Mouse (Mus musculus): ENCODE results near the gene Arhgap10. TPM values are rescaled to one million over a fixed set of nuclear protein-coding genes. Genes with fewer than 3 reads are reported as not detected.
A peak's percentile ranks its signal among the peaks of the same experiment; 100 is the strongest.

Arhgap10 gene
- polyA plus RNA-seq, 1 experiment from 2014 or later = 19.7 TPM

DNA sequence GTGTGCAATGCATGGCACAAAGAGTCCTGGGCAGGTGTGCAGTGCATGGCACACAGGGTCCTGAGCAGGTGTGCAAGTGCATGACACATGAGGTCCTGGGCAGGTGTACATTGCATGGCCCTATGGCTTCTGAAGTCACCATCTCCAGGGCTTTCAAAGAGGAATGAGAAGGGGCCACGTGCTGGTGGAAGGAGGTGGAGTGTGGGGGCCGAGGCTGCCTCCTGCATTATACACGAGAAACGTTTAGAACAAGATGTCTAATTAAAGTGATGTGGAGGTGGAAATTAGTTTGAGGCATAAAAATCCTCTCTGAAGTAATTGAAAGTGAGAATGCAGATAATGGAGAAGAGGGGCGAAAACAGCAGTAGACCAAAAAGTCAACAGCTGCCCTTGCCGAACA lies 93.9 kb downstream of the Arhgap10 start:
- peaks cover 8% of the 10 kb centered on the region; the same call in 1 of the 2 replicates for H3K36me3 ChIP-seq (ENCODE audit: control insufficient read depth, insufficient read depth)
- no peak overlapping the region for H3K27ac ChIP-seq (ENCODE audit: low read depth, low read length)
- 76% methylated on average over 5 of the region's 6 CpGs for WGBS
- H3K9me3 ChIP-seq (ENCODE audit: control insufficient read depth) = no peaks in the 10 kb centered on the region
- no peak overlapping the region for H3K4me2 ChIP-seq (replicated peaks; ENCODE audit: low read depth)
- H3K4me3 ChIP-seq (ENCODE audit: low read depth, low read length) = no peak overlapping the region
- TF ChIP-seq CTCF (IDR thresholded peaks at IDR 0.05; ENCODE audit: low read depth) = no peak
- H3K27me3 ChIP-seq (replicated peaks; ENCODE audit: control insufficient read depth, insufficient read depth, low read length) = no peaks in the 10 kb centered on the region
- H3K4me1 ChIP-seq (replicated peaks; ENCODE audit: control insufficient read depth, insufficient read depth, low read length) = no peaks in the 10 kb centered on the region
- 0 out of 2 replicates have a peak, but pooled peaks have one; percentile 27 for ATAC-seq
- no peak overlapping the region for H3K9ac ChIP-seq (ENCODE audit: low read depth, low read length)

DNA sequence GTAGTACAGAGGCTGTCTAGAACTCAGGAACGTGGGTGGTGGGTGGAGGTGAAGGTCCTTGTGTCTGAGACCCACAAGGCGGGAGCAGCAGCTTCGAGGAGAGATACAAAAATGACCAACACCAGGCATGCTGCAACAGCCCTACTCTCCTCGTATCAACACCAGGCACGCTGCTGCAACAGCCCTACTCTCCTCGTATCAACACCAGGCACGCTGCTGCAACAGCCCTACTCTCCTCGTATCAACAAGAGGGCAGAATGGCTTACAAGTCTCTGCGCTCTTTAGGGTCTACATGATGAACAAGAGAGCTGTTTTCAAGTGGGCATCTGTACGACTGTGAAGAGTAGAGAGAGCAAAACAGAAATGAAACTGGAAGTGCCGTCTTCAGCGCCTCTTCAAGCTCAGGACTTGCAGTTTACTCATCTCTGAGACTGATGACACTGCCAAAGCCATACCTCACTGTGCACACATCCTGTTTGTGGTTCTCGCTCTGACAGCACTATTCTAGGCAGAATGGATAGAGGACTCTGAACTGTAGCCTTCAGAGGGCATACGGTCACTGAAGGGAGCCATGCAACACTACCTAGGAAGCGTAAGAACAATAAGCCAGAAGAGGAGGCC lies 95.0 kb downstream of the Arhgap10 start:
- Histone ChIP-seq H3K9ac (ENCODE audit: low read depth, low read length) (no peak overlapping the region), H3K36me3 (ENCODE audit: control insufficient read depth, insufficient read depth) (peaks cover 8% of the 10 kb centered on the region; the same call in 1 of the 2 replicates), H3K4me1 (replicated peaks; ENCODE audit: control insufficient read depth, insufficient read depth, low read length) (no peaks in the 10 kb centered on the region), H3K4me2 (replicated peaks; ENCODE audit: low read depth) (0 out of 2 replicates have a peak overlapping the region, but pooled peaks have one; percentile 27), H3K4me3 (ENCODE audit: low read depth, low read length) (no peak overlapping the region), H3K27ac (ENCODE audit: low read depth, low read length) (no peak overlapping the region), H3K9me3 (ENCODE audit: control insufficient read depth) (no peaks in the 10 kb centered on the region), H3K27me3 (replicated peaks; ENCODE audit: control insufficient read depth, insufficient read depth, low read length) (no peaks in the 10 kb centered on the region)
- ATAC-seq = peak; percentile 48; the same call in 1 of the 2 replicates
- no peak for TF ChIP-seq CTCF (IDR thresholded peaks at IDR 0.05; ENCODE audit: low read depth)
- 61% methylated on average over 15 of the region's 15 CpGs for WGBS

DNA sequence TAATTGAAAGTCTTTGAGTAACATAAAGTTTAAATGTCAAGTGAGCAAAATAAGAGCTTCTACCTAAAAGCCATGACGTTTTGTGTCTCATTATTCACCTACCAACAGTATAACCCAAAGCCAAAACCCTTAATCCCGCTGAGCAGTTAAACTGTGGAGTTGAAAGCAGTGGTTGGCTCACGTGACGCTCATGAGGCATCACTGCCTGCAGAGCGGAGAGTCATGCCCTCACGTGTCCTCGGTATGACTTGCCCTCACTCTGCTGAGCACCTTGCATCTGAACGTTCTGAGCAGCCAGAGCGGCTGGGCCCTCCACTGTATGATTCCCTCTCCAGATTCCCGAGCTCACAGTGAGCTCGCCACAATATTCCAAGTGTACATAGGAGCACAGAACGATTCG lies 96.2 kb downstream of the Arhgap10 start:
- no peak overlapping the region for H3K4me3 ChIP-seq (ENCODE audit: low read depth, low read length)
- no peak overlapping the region for H3K4me2 ChIP-seq (replicated peaks; ENCODE audit: low read depth)
- no peak overlapping the region for H3K27ac ChIP-seq (ENCODE audit: low read depth, low read length)
- no peaks in the 10 kb centered on the region for H3K9me3 ChIP-seq (ENCODE audit: control insufficient read depth)
- no peak for TF ChIP-seq CTCF (IDR thresholded peaks at IDR 0.05; ENCODE audit: low read depth)
- WGBS = 87% methylated on average over 13 of the region's 13 CpGs
- H3K36me3 ChIP-seq (ENCODE audit: control insufficient read depth, insufficient read depth) = peaks cover 8% of the 10 kb centered on the region; the same call in 1 of the 2 replicates
- H3K27me3 ChIP-seq (replicated peaks; ENCODE audit: control insufficient read depth, insufficient read depth, low read length) = no peaks in the 10 kb centered on the region
- H3K9ac ChIP-seq (ENCODE audit: low read depth, low read length) = no peak overlapping the region
- H3K4me1 ChIP-seq (replicated peaks; ENCODE audit: control insufficient read depth, insufficient read depth, low read length) = no peaks in the 10 kb centered on the region
- no peak for ATAC-seq

DNA sequence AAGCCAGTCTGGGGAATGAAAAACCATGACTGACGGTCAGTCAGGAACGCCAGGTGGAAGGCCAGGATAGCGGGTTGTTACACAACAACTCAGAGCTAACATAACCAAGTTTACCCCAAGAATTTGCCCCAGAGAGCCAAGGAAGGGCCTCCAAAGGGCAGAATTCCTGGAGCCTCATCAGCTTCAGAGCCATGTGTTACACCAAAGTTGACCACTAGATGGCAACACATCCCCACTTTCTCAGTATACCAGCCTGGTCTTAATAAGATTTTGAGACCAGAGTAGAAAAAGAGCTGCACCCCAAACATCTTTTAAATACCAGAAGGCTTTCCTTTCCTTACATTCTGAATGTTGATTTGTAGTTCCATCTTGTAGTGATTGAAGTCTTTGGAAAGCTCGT lies 98.0 kb downstream of the Arhgap10 start:
- Histone ChIP-seq H3K9me3 (ENCODE audit: control insufficient read depth) (no peaks in the 10 kb centered on the region), H3K27me3 (replicated peaks; ENCODE audit: control insufficient read depth, insufficient read depth, low read length) (no peaks in the 10 kb centered on the region), H3K4me3 (ENCODE audit: low read depth, low read length) (no peak overlapping the region), H3K4me1 (replicated peaks; ENCODE audit: control insufficient read depth, insufficient read depth, low read length) (no peaks in the 10 kb centered on the region), H3K36me3 (ENCODE audit: control insufficient read depth, insufficient read depth) (peaks cover 18% of the 10 kb centered on the region; the same call in 1 of the 2 replicates), H3K4me2 (replicated peaks; ENCODE audit: low read depth) (no peak overlapping the region), H3K27ac (ENCODE audit: low read depth, low read length) (no peak overlapping the region), H3K9ac (ENCODE audit: low read depth, low read length) (no peak overlapping the region)
- no peak for ATAC-seq
- 42% methylated on average over 4 of the region's 4 CpGs for WGBS
- TF ChIP-seq CTCF (IDR thresholded peaks at IDR 0.05; ENCODE audit: low read depth) = peak; percentile 90

DNA sequence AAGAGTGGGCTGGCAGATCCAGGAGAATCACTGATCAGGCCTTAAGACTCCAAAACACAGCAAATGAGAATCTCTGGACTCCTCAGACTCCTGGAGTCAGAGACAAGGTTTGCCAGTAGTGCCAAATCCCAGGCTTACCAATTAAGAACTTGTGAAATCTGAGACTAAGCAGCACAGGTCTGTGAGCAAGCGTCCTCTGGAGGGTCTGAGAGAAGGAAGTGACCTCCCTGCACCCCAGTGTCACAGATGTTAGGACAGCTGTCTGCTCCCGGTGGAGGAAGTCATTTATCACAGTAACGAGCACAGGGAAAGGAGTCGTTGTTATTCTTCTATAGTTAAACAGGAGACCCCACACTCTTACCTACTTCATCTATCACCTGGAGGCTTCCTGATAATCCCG lies 101.0 kb downstream of the Arhgap10 start:
- H3K4me1 ChIP-seq (replicated peaks; ENCODE audit: control insufficient read depth, insufficient read depth, low read length) = no peaks in the 10 kb centered on the region
- H3K36me3 ChIP-seq (ENCODE audit: control insufficient read depth, insufficient read depth) = peaks cover 36% of the 10 kb centered on the region
- H3K27ac ChIP-seq (ENCODE audit: low read depth, low read length) = no peak overlapping the region
- no peak overlapping the region for H3K9ac ChIP-seq (ENCODE audit: low read depth, low read length)
- no peak overlapping the region for H3K4me2 ChIP-seq (replicated peaks; ENCODE audit: low read depth)
- 36% methylated on average over 5 of the region's 5 CpGs for WGBS
- TF ChIP-seq CTCF (IDR thresholded peaks at IDR 0.05; ENCODE audit: low read depth) = no peak
- no peaks in the 10 kb centered on the region for H3K27me3 ChIP-seq (replicated peaks; ENCODE audit: control insufficient read depth, insufficient read depth, low read length)
- ATAC-seq = no peak
- H3K4me3 ChIP-seq (ENCODE audit: low read depth, low read length) = no peak overlapping the region
- H3K9me3 ChIP-seq (ENCODE audit: control insufficient read depth) = no peaks in the 10 kb centered on the region

DNA sequence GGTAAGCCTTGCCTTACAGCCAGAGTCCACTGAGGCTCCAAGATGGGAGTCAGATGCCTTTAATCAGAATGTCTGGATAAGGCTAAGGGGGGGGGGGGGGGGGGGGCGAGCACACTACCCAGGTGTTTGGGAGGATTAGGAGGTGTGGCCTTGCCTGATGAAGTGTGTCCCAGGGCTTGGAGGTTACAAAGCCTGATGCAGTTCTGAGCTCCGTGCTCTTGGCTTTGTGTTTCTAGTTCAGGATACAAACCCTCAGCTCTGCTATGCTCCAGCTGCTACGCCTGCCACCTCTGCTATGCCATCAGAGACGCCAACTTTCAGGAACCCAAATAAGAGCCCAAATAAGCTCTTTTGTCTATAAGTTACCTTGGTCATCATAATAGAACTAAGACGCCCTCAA lies 101.7 kb downstream of the Arhgap10 start:
- no peak overlapping the region for H3K4me3 ChIP-seq (ENCODE audit: low read depth, low read length)
- no peak overlapping the region for H3K4me2 ChIP-seq (replicated peaks; ENCODE audit: low read depth)
- H3K9me3 ChIP-seq (ENCODE audit: control insufficient read depth) = no peaks in the 10 kb centered on the region
- H3K27ac ChIP-seq (ENCODE audit: low read depth, low read length) = no peak overlapping the region
- H3K27me3 ChIP-seq (replicated peaks; ENCODE audit: control insufficient read depth, insufficient read depth, low read length) = no peaks in the 10 kb centered on the region
- no peaks in the 10 kb centered on the region for H3K4me1 ChIP-seq (replicated peaks; ENCODE audit: control insufficient read depth, insufficient read depth, low read length)
- WGBS = 78% methylated on average over 4 of the region's 5 CpGs
- TF ChIP-seq CTCF (IDR thresholded peaks at IDR 0.05; ENCODE audit: low read depth) = no peak
- H3K9ac ChIP-seq (ENCODE audit: low read depth, low read length) = no peak overlapping the region
- peaks cover 43% of the 10 kb centered on the region for H3K36me3 ChIP-seq (ENCODE audit: control insufficient read depth, insufficient read depth)
- ATAC-seq = no peak
